Mouse (Mus musculus) forebrain, embryonic 12.5 days (tissue): ENCODE data around the gene Larp6. TPM values are rescaled to one million over a fixed set of nuclear protein-coding genes. Genes with fewer than 3 reads are reported as not detected.

Source experiments
- ATAC-seq: fragments of 200-750 bp; cut with Nextera tagmentation; 2 replicates; pipeline ENCODE4 v1.8.0; 2017; ENCODE audit warnings: moderate TSS enrichment; ENCODE audit not compliant: low FRiP score
- H3K27ac ChIP-seq: fragments of 300-500 bp; sonication (generic); 2 replicates; pipeline ENCODE4 v1.5.1; 2016; ENCODE audit warnings: mild to moderate bottlenecking
- H3K27me3 ChIP-seq: fragments of 300-500 bp; sonication (generic); 2 replicates; pipeline ENCODE4 v1.6.1; 2016; ENCODE audit warnings: mild to moderate bottlenecking
- H3K36me3 ChIP-seq: fragments of 300-500 bp; sonication (generic); replicated peaks from 2 replicates; pipeline ENCODE4 v1.6.1; 2016; ENCODE audit warnings: mild to moderate bottlenecking
- H3K4me1 ChIP-seq: fragments of 300-500 bp; sonication (generic); 2 replicates; pipeline ENCODE4 v1.6.1; 2016
- H3K4me2 ChIP-seq: fragments of 300-500 bp; sonication (generic); 2 replicates; pipeline ENCODE4 v1.6.1; 2016; ENCODE audit warnings: mild to moderate bottlenecking, moderate library complexity
- H3K4me3 ChIP-seq: fragments of 300-500 bp; sonication (generic); replicated peaks from 2 replicates; pipeline ENCODE4 v1.5.1; 2016; ENCODE audit warnings: mild to moderate bottlenecking
- H3K9ac ChIP-seq: fragments of 300-500 bp; sonication (generic); 2 replicates; pipeline ENCODE4 v1.6.1; 2016; ENCODE audit warnings: mild to moderate bottlenecking
- H3K9me3 ChIP-seq: fragments of 300-500 bp; sonication (generic); 2 replicates; pipeline ENCODE4 v1.6.1; 2016
- WGBS: fragments of 180-500 bp; shearing (Covaris S2); methylation state at CpG from one replicate; pipeline ENCODE4 v1.1.7; 2016; 5-methylcytosine and 5-hydroxymethylcytosine counted together
- polyA plus RNA-seq: library from polyadenylated mRNA; unstranded; fragments of >200 nt; fragmentation: Nextera tagmentation; extraction: Ambion mirVana; gene quantifications from 2 replicates; pipeline ENCODE4 v1.2.1, GENCODE M21; 2016

Larp6 gene
- polyA plus RNA-seq, 1 experiment from 2014 or later = 3.0 TPM

DNA sequence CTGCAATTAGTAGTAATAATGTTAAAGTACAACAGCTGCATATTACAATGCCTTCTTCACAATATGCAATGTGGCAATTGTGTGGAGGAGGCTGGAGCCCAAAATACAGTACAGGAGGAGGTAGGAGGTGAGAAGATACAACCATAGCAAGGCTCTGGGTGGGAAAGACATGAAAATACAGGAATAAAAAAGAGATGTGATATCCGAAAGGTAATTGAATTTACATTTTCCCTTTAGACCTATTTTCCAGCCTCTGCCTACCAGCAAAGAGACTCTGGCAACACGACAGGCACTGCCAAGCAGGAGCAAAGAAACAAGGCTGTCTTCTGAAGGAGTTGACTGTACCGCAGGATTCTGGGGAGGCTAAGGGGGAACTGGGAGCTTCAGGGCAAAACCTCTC lies 6.9 kb downstream of the Larp6 start:
- WGBS = 87% methylated on average over 3 of the region's 3 CpGs
- Histone ChIP-seq H3K9ac (no peak overlapping the region), H3K4me3 (no peak overlapping the region), H3K4me1 (no peaks in the 10 kb centered on the region), H3K4me2 (no peak overlapping the region), H3K9me3 (no peaks in the 10 kb centered on the region), H3K36me3 (no peaks in the 10 kb centered on the region), H3K27ac (no peak overlapping the region), H3K27me3 (0 out of 2 replicates have a peak, but pooled peaks cover 7% of the 10 kb centered on the region)
- no peak for ATAC-seq

DNA sequence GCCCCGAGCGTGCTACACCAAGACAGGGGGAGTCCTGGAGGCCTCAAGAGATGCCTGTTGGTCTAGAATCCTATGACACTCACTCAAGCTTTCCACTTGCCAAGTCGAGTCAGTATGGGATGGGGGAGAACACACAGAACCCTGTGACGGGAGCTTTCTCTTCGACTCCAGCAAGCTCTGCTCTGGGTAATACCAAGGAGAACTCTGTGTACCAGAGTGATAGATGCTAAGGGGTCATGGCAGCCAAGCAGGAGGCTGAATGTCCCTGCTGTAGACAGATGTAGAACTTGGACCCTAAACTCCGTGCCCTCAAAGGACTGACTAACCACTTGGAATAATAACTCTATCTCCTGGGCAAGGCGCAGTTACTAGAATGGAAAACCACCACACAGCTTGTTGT lies 12.2 kb downstream of the Larp6 start:
- no peak overlapping the region for H3K27ac ChIP-seq
- ATAC-seq = no peak
- H3K36me3 ChIP-seq = no peaks in the 10 kb centered on the region
- no peaks in the 10 kb centered on the region for H3K9me3 ChIP-seq
- H3K4me3 ChIP-seq = no peak overlapping the region
- no peaks in the 10 kb centered on the region for H3K4me1 ChIP-seq
- H3K27me3 ChIP-seq = no peaks in the 10 kb centered on the region
- 88% methylated on average over 7 of the region's 7 CpGs for WGBS
- no peak overlapping the region for H3K9ac ChIP-seq
- no peak overlapping the region for H3K4me2 ChIP-seq

DNA sequence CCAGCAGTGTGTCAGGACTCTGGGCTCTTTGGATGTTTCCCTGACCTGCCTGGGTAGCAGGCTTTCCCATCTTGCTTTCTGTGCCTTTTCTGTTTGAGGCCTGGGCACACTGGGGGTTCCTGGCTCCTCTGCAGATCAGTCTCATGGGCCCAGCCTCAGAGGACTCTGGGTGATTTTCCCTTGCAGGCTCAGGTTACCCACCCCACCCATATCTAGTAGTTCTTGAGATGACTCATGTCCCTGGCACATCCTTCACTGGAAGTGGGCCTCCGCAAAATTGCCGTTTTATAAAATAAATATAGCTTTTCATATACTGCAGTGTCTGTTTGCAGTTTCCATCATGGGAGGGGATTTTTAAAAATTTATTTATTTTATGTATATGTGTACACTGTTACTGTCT lies 21.5 kb downstream of the Larp6 start:
- no peak for ATAC-seq
- WGBS = 93% methylated on average over 2 of the region's 2 CpGs
- Histone ChIP-seq H3K36me3 (no peaks in the 10 kb centered on the region), H3K27ac (no peak overlapping the region), H3K4me2 (no peak overlapping the region), H3K9ac (no peak overlapping the region), H3K4me1 (no peaks in the 10 kb centered on the region), H3K9me3 (no peaks in the 10 kb centered on the region; the same call in none of the 2 replicates), H3K27me3 (no peaks in the 10 kb centered on the region), H3K4me3 (no peak overlapping the region)

DNA sequence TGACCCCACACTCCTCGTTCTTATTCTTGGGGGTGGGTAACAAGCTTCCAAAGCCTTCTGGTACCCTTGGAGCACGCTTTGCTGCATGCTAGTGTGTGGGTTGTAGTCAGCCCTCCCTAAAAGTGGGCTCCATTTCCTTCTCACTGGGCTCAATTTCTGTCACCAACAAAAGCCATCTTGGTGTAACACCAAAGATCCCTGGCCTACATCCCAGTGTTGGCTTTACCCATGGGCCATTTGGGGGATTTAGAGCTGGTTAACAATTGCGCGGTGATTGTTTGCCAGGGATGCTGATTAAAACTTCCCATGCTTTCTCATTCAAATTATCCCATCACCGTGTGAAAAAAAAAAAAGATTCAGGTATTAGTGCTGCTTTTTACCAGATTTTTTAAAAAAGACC lies 26.3 kb downstream of the Larp6 start:
- 91% methylated on average over 5 of the region's 5 CpGs for WGBS
- Histone ChIP-seq H3K27me3 (no peaks in the 10 kb centered on the region), H3K4me3 (no peak overlapping the region), H3K4me1 (no peaks in the 10 kb centered on the region), H3K4me2 (no peak overlapping the region), H3K27ac (no peak overlapping the region), H3K9me3 (no peaks in the 10 kb centered on the region), H3K9ac (no peak overlapping the region), H3K36me3 (no peaks in the 10 kb centered on the region)
- no peak for ATAC-seq

DNA sequence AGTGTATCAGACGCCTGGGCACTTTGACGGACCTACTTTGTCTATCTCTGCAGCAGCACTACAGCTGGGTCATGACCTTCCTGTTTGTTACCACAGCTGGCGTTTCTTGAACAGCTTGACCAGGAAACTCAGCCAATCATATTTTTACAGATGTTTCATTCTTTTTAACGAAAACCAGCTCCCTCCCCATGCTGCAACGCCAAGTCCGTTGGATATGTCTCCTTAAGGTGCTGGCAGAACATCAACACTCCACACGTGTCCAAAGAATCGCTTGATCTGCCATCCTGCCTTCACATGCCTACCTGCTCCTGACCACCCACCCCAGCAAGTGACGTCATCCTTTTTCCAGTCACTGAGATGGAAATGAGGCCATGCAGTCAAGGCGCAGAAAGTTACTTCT lies 28.6 kb downstream of the Larp6 start:
- Histone ChIP-seq H3K4me3 (no peak overlapping the region), H3K9ac (no peak overlapping the region), H3K4me1 (no peaks in the 10 kb centered on the region), H3K36me3 (no peaks in the 10 kb centered on the region), H3K4me2 (no peak overlapping the region), H3K27ac (no peak overlapping the region), H3K9me3 (no peaks in the 10 kb centered on the region), H3K27me3 (peaks cover 6% of the 10 kb centered on the region; the same call in 1 of the 2 replicates)
- WGBS = 79% methylated on average over 10 of the region's 10 CpGs
- ATAC-seq = no peak

DNA sequence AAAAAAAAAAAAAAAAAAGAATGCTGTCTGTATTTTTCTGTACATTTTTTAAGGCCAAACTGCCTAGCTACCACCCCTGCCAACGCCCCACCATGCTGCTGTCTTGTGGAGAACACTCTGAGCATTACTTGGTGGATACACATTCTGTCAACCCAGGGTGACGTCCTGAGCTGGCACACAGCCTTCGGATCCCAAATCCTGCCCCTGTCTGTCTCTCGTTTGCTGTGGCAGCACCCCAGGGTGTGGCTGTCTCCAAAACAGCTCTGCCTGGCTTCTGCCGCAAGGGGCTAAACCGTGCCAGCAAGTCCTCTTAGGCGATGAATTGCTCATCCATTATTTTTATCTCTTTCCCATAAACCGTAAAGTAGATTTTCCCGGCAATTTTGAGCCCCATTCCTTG lies 29.7 kb downstream of the Larp6 start:
- H3K9me3 ChIP-seq = no peaks in the 10 kb centered on the region
- H3K4me1 ChIP-seq = no peaks in the 10 kb centered on the region
- H3K4me3 ChIP-seq = no peak overlapping the region
- H3K36me3 ChIP-seq = no peaks in the 10 kb centered on the region
- no peak for ATAC-seq
- H3K27me3 ChIP-seq = peaks cover 6% of the 10 kb centered on the region; the same call in 1 of the 2 replicates
- H3K27ac ChIP-seq = no peak overlapping the region
- H3K4me2 ChIP-seq = no peak overlapping the region
- 77% methylated on average over 9 of the region's 9 CpGs for WGBS
- no peak overlapping the region for H3K9ac ChIP-seq

DNA sequence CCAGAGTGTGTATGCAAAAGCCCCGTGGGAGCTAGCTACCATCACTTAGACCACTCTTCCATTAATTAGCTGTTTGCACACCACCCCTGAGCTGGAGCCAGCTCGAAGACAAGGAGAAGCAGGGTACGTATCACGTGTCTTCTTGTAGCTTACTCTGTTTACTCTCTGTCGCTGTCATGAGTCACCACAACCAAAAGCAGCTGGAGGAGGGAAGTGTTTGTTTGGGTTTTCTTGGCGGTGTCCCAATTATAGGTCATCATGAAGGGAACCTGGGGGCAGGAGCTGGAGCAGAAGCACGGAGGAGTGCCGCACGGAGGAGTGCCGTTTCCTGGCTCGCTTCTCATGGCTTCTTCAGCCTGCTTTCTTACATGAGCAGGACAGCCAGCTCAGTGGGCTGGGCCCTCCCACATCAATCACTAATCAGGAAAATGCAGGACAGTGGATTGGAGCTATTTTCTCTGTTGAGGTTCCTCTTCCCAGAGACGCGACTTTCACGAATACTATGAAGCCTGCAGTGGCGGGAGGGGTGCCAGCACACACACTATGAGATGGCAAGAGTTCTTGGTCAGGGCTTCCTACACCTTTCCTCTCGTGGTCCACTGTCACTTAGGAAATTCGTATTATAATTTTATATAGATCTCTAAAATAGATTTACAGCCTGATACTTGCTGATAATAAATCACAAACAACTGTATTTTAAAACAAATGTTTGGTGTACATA lies 30.6 kb downstream of the Larp6 start:
- Histone ChIP-seq H3K4me2 (no peak overlapping the region), H3K9ac (no peak overlapping the region), H3K36me3 (no peaks in the 10 kb centered on the region), H3K27ac (no peak overlapping the region), H3K27me3 (peaks cover 6% of the 10 kb centered on the region; the same call in 1 of the 2 replicates), H3K4me3 (no peak overlapping the region), H3K4me1 (no peaks in the 10 kb centered on the region), H3K9me3 (no peaks in the 10 kb centered on the region)
- ATAC-seq = no peak
- WGBS = 75% methylated on average over 17 of the region's 17 CpGs

DNA sequence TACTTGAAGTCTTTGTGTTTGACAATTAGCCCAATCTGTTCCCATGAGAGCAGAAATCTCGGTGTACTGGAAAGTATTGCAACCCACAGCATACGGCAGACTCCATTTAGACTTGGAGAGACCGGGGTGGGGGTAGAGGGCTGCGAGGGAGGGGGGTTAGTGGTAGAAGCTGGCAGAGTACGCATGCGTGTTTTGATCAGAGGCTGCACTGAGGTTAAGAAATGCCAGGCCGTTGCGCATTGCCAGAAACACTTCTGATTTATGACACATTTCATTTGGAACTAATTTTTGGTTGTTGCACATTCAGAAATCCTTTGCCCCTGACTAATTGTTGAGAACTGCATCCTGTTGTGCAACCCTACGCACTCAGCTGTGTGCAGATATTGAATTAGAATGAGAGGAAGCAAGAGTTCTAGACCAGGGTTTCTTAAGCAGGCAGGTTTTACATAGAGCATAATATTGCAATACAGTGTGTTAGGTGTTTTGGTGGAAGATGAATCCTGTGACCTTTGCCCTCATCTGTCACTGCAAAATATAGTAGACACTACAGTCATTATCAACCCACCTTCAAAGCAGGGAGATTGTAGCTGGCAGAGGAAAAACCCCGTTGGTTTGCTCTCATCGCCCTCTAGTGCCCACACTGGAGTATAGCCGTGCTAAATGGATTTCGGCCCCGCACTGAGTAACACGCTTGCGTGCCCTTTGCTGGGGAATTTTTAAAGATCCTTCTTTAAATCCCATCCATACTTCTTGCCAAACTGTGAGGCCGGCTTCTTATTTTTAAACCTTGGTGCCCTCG lies 31.6 kb downstream of the Larp6 start:
- no peaks in the 10 kb centered on the region for H3K36me3 ChIP-seq
- H3K9me3 ChIP-seq = no peaks in the 10 kb centered on the region
- no peak for ATAC-seq
- peaks cover 6% of the 10 kb centered on the region; the same call in 1 of the 2 replicates for H3K27me3 ChIP-seq
- no peak overlapping the region for H3K27ac ChIP-seq
- H3K4me3 ChIP-seq = no peak overlapping the region
- H3K4me1 ChIP-seq = no peaks in the 10 kb centered on the region
- 50% methylated on average over 18 of the region's 18 CpGs for WGBS
- no peak overlapping the region for H3K4me2 ChIP-seq
- H3K9ac ChIP-seq = no peak overlapping the region

DNA sequence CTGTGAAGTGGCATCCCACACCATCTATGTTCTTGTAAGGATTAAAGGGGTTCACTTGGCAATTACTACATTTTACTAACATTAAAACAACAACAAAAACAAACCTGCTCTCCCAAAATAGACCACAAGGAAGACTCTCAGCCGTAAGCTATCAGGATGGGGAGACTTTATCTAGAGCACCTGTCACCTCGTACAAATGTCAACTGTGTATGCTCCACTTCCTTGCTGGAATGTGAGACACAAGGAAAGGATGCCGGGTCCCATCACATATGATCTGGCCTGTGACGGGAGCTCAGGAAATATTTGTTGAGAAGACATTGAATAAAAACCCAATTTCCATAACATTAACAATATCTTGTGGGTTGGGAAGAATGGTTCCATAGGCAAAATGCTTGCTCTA lies 32.2 kb downstream of the Larp6 start:
- Histone ChIP-seq H3K36me3 (no peaks in the 10 kb centered on the region), H3K9ac (no peak overlapping the region), H3K9me3 (no peaks in the 10 kb centered on the region), H3K27me3 (peaks cover 6% of the 10 kb centered on the region; the same call in 1 of the 2 replicates), H3K4me1 (no peaks in the 10 kb centered on the region), H3K27ac (no peak overlapping the region), H3K4me2 (no peak overlapping the region), H3K4me3 (no peak overlapping the region)
- ATAC-seq = no peak
- 67% methylated on average over 4 of the region's 4 CpGs for WGBS

DNA sequence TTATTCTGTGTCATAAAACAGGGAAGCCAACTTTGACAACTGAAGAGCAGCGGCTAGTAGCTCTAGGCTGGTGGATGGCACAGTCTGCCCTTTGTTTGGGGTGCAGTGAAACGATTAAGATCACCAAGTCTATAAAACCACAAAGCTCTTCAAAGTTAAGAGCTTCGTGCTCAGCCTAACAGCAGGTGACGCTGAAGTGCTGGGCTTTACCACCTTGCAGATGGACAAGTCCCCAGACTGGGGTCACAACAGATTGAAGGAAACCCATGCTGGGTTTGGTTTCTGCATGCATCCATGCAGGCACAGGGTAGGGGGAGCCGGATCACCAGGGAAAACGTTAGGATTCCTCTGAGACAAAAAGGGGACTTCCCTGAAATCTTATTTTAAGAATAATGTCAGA lies 33.8 kb downstream of the Larp6 start:
- H3K36me3 ChIP-seq = no peaks in the 10 kb centered on the region
- no peak overlapping the region for H3K27ac ChIP-seq
- H3K9ac ChIP-seq = no peak overlapping the region
- no peak overlapping the region for H3K4me2 ChIP-seq
- H3K27me3 ChIP-seq = peaks cover 6% of the 10 kb centered on the region; the same call in 1 of the 2 replicates
- H3K9me3 ChIP-seq = no peaks in the 10 kb centered on the region
- no peak for ATAC-seq
- H3K4me1 ChIP-seq = no peaks in the 10 kb centered on the region
- 61% methylated on average over 6 of the region's 6 CpGs for WGBS
- H3K4me3 ChIP-seq = no peak overlapping the region

DNA sequence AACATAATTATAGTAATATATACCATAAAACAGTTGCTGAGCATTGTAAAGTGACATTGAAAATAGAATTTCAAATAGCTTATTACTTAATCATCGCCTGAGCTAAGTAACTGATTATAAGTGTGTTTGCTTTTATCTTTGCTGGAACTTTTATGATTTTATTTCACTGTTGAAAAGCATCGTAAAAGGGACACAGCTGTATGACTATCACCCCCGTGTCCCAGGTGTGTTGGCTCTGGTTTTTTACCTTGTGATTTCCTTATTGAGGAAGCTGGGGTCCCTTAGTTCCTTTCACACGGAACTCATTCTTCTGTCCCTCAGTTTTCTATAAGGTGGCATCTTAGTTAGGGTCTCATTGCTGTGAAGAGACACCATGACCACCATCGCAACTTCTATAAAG lies 34.9 kb downstream of the Larp6 start:
- 91% methylated on average over 5 of the region's 5 CpGs for whole genome bisulfite sequencing
- Histone ChIP-seq H3K27me3 (peaks cover 6% of the 10 kb centered on the region; the same call in 1 of the 2 replicates), H3K4me1 (no peaks in the 10 kb centered on the region), H3K4me2 (no peak overlapping the region), H3K9ac (no peak overlapping the region), H3K27ac (no peak overlapping the region), H3K9me3 (no peaks in the 10 kb centered on the region), H3K36me3 (no peaks in the 10 kb centered on the region), H3K4me3 (no peak overlapping the region)
- ATAC-seq = no peak

DNA sequence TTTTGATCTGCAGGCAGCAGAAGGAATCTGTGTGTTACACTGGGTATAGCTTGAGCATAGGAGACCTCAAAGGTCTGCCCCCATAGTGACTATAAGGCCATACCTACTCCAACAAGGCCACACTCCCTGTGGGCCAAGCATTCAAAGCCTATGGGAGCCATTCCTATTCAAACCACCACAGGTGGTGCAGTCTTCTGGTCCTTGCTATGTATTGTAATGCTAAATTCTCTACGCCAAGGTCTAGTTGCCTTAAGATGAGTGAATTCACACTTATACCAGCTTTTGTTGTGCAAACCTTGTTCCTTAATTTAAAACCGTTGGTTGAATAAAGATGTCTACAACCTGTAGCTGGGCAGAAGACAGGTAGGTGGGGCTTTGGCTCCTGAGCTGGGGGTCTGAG lies 35.4 kb downstream of the Larp6 start:
- Histone ChIP-seq H3K9ac (no peak overlapping the region), H3K36me3 (no peaks in the 10 kb centered on the region), H3K4me2 (no peak overlapping the region), H3K9me3 (no peaks in the 10 kb centered on the region), H3K4me3 (no peak overlapping the region), H3K27me3 (peaks cover 6% of the 10 kb centered on the region; the same call in 1 of the 2 replicates), H3K27ac (no peak overlapping the region), H3K4me1 (no peaks in the 10 kb centered on the region)
- 78% methylated on average over 2 of the region's 2 CpGs for WGBS
- no peak for ATAC-seq
